46 mouse cellular contexts compared by ENCODE assay signal in genomic region chr9:78208956-78209355, GRCm38 (mm10). TPM values are rescaled to one million over a fixed set of nuclear protein-coding genes. Genes with fewer than 3 reads are reported as not detected.
"Had no signal": no experiment of that assay in that cellular context is flagged by ENCODE, and none has a peak within 500 bp of the region (broad histone marks: within the 10 kb centered on the region; RNA-seq: fewer than 3 reads in every experiment).

No protein-coding gene starts in this region.

- H3K4me3 ChIP-seq: heart, embryonic 12.5 days; heart, embryonic 13.5 days; heart, embryonic 15.5 days; hindbrain, embryonic 10.5 days; hindbrain, embryonic 12.5 days; hindbrain, embryonic 13.5 days; hindbrain, embryonic 15.5 days; intestine, embryonic 15.5 days; kidney, embryonic 15.5 days; layer of hippocampus, adult 2 months; left cerebral cortex, adult 2 months had no signal

- H3K36me3 ChIP-seq: heart, embryonic 15.5 days; hindbrain, embryonic 12.5 days; hindbrain, embryonic 13.5 days; hindbrain, embryonic 15.5 days; intestine, embryonic 15.5 days had no signal

- H3K4me2 ChIP-seq: heart, embryonic 12.5 days; heart, embryonic 13.5 days; heart, embryonic 15.5 days; hindbrain, embryonic 12.5 days; hindbrain, embryonic 13.5 days; hindbrain, embryonic 14.5 days; hindbrain, embryonic 15.5 days; intestine, embryonic 15.5 days; kidney, embryonic 15.5 days had no signal

- H3K9ac ChIP-seq: heart, embryonic 12.5 days; heart, embryonic 13.5 days; heart, embryonic 15.5 days; hindbrain, embryonic 12.5 days; hindbrain, embryonic 13.5 days; hindbrain, embryonic 14.5 days; hindbrain, embryonic 15.5 days; intestine, embryonic 15.5 days; kidney, embryonic 15.5 days had no signal

- H3K9me3 ChIP-seq: heart, embryonic 12.5 days; heart, embryonic 13.5 days; heart, embryonic 15.5 days; hindbrain, embryonic 10.5 days; hindbrain, embryonic 12.5 days; hindbrain, embryonic 13.5 days; hindbrain, embryonic 15.5 days; intestine, embryonic 15.5 days; kidney, embryonic 15.5 days had no signal

- H3K4me1 ChIP-seq: hindbrain, embryonic 10.5 days; hindbrain, embryonic 12.5 days; hindbrain, embryonic 13.5 days; hindbrain, embryonic 15.5 days had no signal

- H3K27me3 ChIP-seq: heart, embryonic 12.5 days; heart, embryonic 13.5 days; heart, embryonic 15.5 days; hindbrain, embryonic 12.5 days; hindbrain, embryonic 13.5 days; hindbrain, embryonic 15.5 days; intestine, embryonic 15.5 days; kidney, embryonic 15.5 days had no signal

- H3K27ac ChIP-seq: heart, embryonic 13.5 days; heart, embryonic 15.5 days; hindbrain, embryonic 10.5 days; hindbrain, embryonic 12.5 days; hindbrain, embryonic 13.5 days; hindbrain, embryonic 14.5 days; hindbrain, embryonic 15.5 days; hindbrain, postnatal 0 days; intestine, embryonic 15.5 days; kidney, embryonic 15.5 days; kidney, postnatal 0 days; layer of hippocampus, adult 2 months; left cerebral cortex, adult 2 months had no signal

- ATAC-seq: hindbrain, embryonic 16.5 days; hindbrain, postnatal 0 days; inflammation-experienced regulatory T-cells, adult 6 months; intestine, embryonic 15.5 days; intestine, embryonic 16.5 days; intestine, postnatal 0 days had no signal

- DNase-seq: heart, postnatal 10 days; heart, postnatal 14 days; heart, postnatal 36 days; heart, postnatal 4 days; kidney, adult 11 months; kidney, adult 18-20 months; kidney, adult 2 months; kidney, adult 8-10 months; kidney, adult 9 months; kidney, postnatal 10 days; kidney, postnatal 14 days; kidney, postnatal 25 days; kidney, postnatal 36 days; kidney, postnatal 4 days; layer of hippocampus, adult 9-11 months; layer of hippocampus, postnatal 36 days had no signal

RNA-seq across cellular contexts. Expression of gene Gsta1, which starts 21.5 kb away (rescaled TPM):
- total RNA-seq: hematopoietic stem cell, adult 5-6 weeks; hindbrain, postnatal 0 days; layer of hippocampus, adult 18-20 months; layer of hippocampus, adult 2 months; layer of hippocampus, adult 8-10 months; layer of hippocampus, postnatal 10 days; layer of hippocampus, postnatal 14 days; layer of hippocampus, postnatal 25 days; layer of hippocampus, postnatal 36 days; left cerebral cortex, adult 18-20 months; left cerebral cortex, adult 2 months had no signal
- polyA plus RNA-seq: heart, embryonic 12.5 days; heart, embryonic 13.5 days; heart, embryonic 14.5 days; heart, embryonic 15.5 days; heart, postnatal 0 days; hindbrain, embryonic 10.5 days; hindbrain, embryonic 11.5 days; hindbrain, embryonic 12.5 days; hindbrain, embryonic 13.5 days; hindbrain, embryonic 14.5 days; hindbrain, embryonic 15.5 days; hindbrain, embryonic 16.5 days; hindbrain, postnatal 0 days; inflammation-experienced regulatory T-cells, adult 6 months; kidney, embryonic 14.5 days had no signal

RNA-seq across cellular contexts. Expression of gene Gm3776, which starts 48.0 kb away (rescaled TPM):
- total RNA-seq: heart, postnatal 10 days; heart, postnatal 14 days; heart, postnatal 4 days; hematopoietic stem cell, adult 5-6 weeks; hindbrain, postnatal 0 days; layer of hippocampus, adult 18-20 months; layer of hippocampus, adult 2 months; layer of hippocampus, adult 8-10 months; layer of hippocampus, postnatal 10 days; layer of hippocampus, postnatal 14 days; layer of hippocampus, postnatal 25 days; layer of hippocampus, postnatal 36 days; left cerebral cortex, adult 18-20 months; left cerebral cortex, adult 2 months had no signal
- polyA plus RNA-seq: heart, embryonic 12.5 days; heart, embryonic 13.5 days; heart, embryonic 14.5 days; heart, embryonic 15.5 days; heart, embryonic 16.5 days; hindbrain, embryonic 10.5 days; hindbrain, embryonic 11.5 days; hindbrain, embryonic 12.5 days; hindbrain, embryonic 13.5 days; hindbrain, embryonic 14.5 days; hindbrain, embryonic 15.5 days; hindbrain, embryonic 16.5 days; hindbrain, postnatal 0 days; inflammation-experienced regulatory T-cells, adult 6 months; kidney, embryonic 14.5 days had no signal
